Mouse (Mus musculus) embryonic fibroblast, embryonic 13.5 days (primary cell): ENCODE data around the gene Dynlt1b.
"Not testable (repeated sequence)": the region's sequence is repeated elsewhere in the genome, so short reads cannot be mapped to it uniquely, and the experiment has no call there.

Experiments
- CTCF ChIP-seq: IDR thresholded peaks from 2 replicates; pipeline ENCODE4 v1.5.1; 2011; ENCODE audit warnings: mild to moderate bottlenecking, control low read depth, low read length, moderate library complexity, borderline replicate concordance; ENCODE audit not compliant: insufficient read depth
- POLR2A ChIP-seq: IDR thresholded peaks from 2 replicates; pipeline ENCODE4 v1.6.1; 2011; ENCODE audit warnings: low read depth, mild to moderate bottlenecking, control low read depth, low read length, moderate library complexity

DNA sequence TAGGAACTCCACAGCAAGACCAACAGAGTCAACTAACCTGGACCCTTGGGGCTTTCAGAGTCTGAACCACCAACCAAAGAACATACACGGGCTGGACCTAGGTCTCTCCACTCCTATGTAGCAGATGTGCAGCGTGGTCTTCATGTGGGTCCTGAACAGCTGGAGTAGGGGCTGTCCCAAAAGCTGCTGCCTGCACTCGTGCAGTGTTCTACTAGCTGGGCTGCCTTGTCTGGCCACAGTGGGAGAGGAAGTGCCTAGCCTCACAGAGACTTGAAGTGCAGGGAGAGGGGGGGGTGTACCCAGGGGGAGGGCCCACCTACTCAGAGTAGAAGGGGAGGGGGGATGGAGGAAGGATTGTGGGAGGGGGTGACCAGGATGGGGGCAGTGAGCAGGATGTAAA is 7.1 kb upstream of the Dynlt1b start:
- not testable (repeated sequence) for TF ChIP-seq POLR2A, CTCF
